Mouse (Mus musculus) layer of hippocampus, postnatal 10 days (tissue): ENCODE data around the gene Fyn. TPM values are rescaled to one million over a fixed set of nuclear protein-coding genes. Genes with fewer than 3 reads are reported as not detected.

Source experiments
- DNase-seq, 2 experiments: peaks; one replicate each; pipeline ENCODE4 v3.0.0; 2021; ENCODE audit warnings: low spot score in 2 of 2
- total RNA-seq, 2 experiments: library from RNA; stranded (reverse); gene quantifications; 2 replicates each; pipeline ENCODE4 v1.2.3; 2021

Fyn gene
- total RNA-seq, 2 experiments from 2014 or later = 235 to 244 TPM

- DNase-seq = no peak
Measured at GRCm38 (mm10) chr10:39411857-39412559, 43.4 kb downstream of the Fyn start.

- no peak for DNase-seq
Measured at GRCm38 (mm10) chr10:39412826-39413620, 44.4 kb downstream of the Fyn start.

GRCm38 (mm10) chr10:39414068-39414467, 45.4 kb downstream of the Fyn start:
- no peak for DNase-seq

- no peak for DNase-seq
Measured at GRCm38 (mm10) chr10:39415586-39415985, 46.9 kb downstream of the Fyn start.

- DNase-seq = no peak
Measured at GRCm38 (mm10) chr10:39417611-39418010, 49.0 kb downstream of the Fyn start.

GRCm38 (mm10) chr10:39418395-39418794, 49.7 kb downstream of the Fyn start:
- DNase-seq = no peak

GRCm38 (mm10) chr10:39420842-39421617, 52.4 kb downstream of the Fyn start:
- DNase-seq = peak; percentile 47 to 67

GRCm38 (mm10) chr10:39421772-39422171, 53.1 kb downstream of the Fyn start:
- DNase-seq = peak in 1 of 2 experiments; percentile 49

- no peak for DNase-seq
Measured at GRCm38 (mm10) chr10:39424643-39425042, 56.0 kb downstream of the Fyn start.

GRCm38 (mm10) chr10:39426033-39426432, 57.4 kb downstream of the Fyn start:
- no peak for DNase-seq

- peak in 1 of 2 experiments; percentile 34 for DNase-seq
Measured at GRCm38 (mm10) chr10:39426833-39427490, 58.3 kb downstream of the Fyn start.

GRCm38 (mm10) chr10:39429661-39430060, 61.0 kb downstream of the Fyn start:
- DNase-seq = no peak

GRCm38 (mm10) chr10:39430074-39430764, 61.6 kb downstream of the Fyn start:
- no peak for DNase-seq

- DNase-seq = no peak
Measured at GRCm38 (mm10) chr10:39431265-39431664, 62.6 kb downstream of the Fyn start.

GRCm38 (mm10) chr10:39432648-39433568, 64.3 kb downstream of the Fyn start:
- no peak for DNase-seq

GRCm38 (mm10) chr10:39433893-39434292, 65.2 kb downstream of the Fyn start:
- DNase-seq = no peak

- DNase-seq = no peak
Measured at GRCm38 (mm10) chr10:39434758-39435448, 66.2 kb downstream of the Fyn start.

GRCm38 (mm10) chr10:39438905-39439304, 70.2 kb downstream of the Fyn start:
- no peak for DNase-seq

- DNase-seq = peak in 1 of 2 experiments; percentile 19
Measured at GRCm38 (mm10) chr10:39440506-39440905, 71.9 kb downstream of the Fyn start.
